Mouse (Mus musculus) G1E (cell line): ENCODE data around the gene Agfg1.

Source experiments
- CTCF ChIP-seq: IDR thresholded peaks from 2 replicates; pipeline ENCODE4 v1.5.1; 2012; ENCODE audit warnings: low read depth, low read length, inconsistent platforms, mixed read lengths
- POLR2AphosphoS5 ChIP-seq: IDR thresholded peaks from 2 replicates; pipeline ENCODE4 v1.6.1; 2012; ENCODE audit warnings: low read depth, low read length, inconsistent platforms; ENCODE audit not compliant: insufficient replicate concordance

GRCm38 (mm10) chr1:82825783-82826182 lies 13.5 kb upstream of the Agfg1 start:
- TF ChIP-seq CTCF (no peak), POLR2AphosphoS5 (no peak)
